Mouse (Mus musculus) hindbrain, embryonic 15.5 days (tissue): ENCODE measurements around the gene Ankdd1a. TPM values are rescaled to one million over a fixed set of nuclear protein-coding genes. Genes with fewer than 3 reads are reported as not detected.

Source experiments
- ATAC-seq: fragments of 200-750 bp; cut with Nextera tagmentation; 2 replicates; pipeline ENCODE4 v1.8.0; 2017; ENCODE audit warnings: low read depth, moderate number of reproducible peaks, moderate TSS enrichment; ENCODE audit not compliant: low FRiP score
- H3K27ac ChIP-seq: fragments of 300-500 bp; sonication (generic); replicated peaks from 2 replicates; pipeline ENCODE4 v1.5.1; 2015; ENCODE audit warnings: mild to moderate bottlenecking, inconsistent platforms
- H3K27me3 ChIP-seq: fragments of 300-500 bp; sonication (generic); 2 replicates; pipeline ENCODE4 v1.6.1; 2015; ENCODE audit warnings: control low read depth, inconsistent platforms
- H3K36me3 ChIP-seq: fragments of 300-500 bp; sonication (generic); 2 replicates; pipeline ENCODE4 v1.6.1; 2015; ENCODE audit warnings: control low read depth, inconsistent platforms
- H3K4me1 ChIP-seq: fragments of 300-500 bp; sonication (generic); replicated peaks from 2 replicates; pipeline ENCODE4 v1.6.1; 2015; ENCODE audit warnings: control low read depth, inconsistent platforms
- H3K4me2 ChIP-seq: fragments of 300-500 bp; sonication (generic); 2 replicates; pipeline ENCODE4 v1.6.1; 2015; ENCODE audit warnings: moderate library complexity, mild to moderate bottlenecking, inconsistent platforms
- H3K4me3 ChIP-seq: fragments of 300-500 bp; sonication (generic); 2 replicates; pipeline ENCODE4 v1.5.1; 2015; ENCODE audit warnings: mild to moderate bottlenecking, inconsistent platforms
- H3K9ac ChIP-seq: fragments of 300-500 bp; sonication (generic); 2 replicates; pipeline ENCODE4 v1.6.1; 2015; ENCODE audit warnings: inconsistent platforms
- H3K9me3 ChIP-seq: fragments of 300-500 bp; sonication (generic); 2 replicates; pipeline ENCODE4 v1.6.1; 2016; ENCODE audit warnings: control low read depth, inconsistent platforms
- WGBS: fragments of 180-500 bp; shearing (Covaris S2); methylation state at CpG from one replicate; pipeline ENCODE4 v1.1.7; 2015; 5-methylcytosine and 5-hydroxymethylcytosine counted together
- polyA plus RNA-seq: library from polyadenylated mRNA; unstranded; fragments of >200 nt; fragmentation: Nextera tagmentation; extraction: Ambion mirVana; gene quantifications from 2 replicates; pipeline ENCODE4 v1.2.1, GENCODE M21; 2015

Ankdd1a gene
- polyA plus RNA-seq, 1 experiment from 2014 or later: 1.3 TPM

GRCm38 (mm10) chr9:65525445-65526195 is 5.6 kb upstream of the Ankdd1a start:
- Histone ChIP-seq H3K4me2 (no peak overlapping the region), H3K4me1 (peaks cover 10% of the 10 kb centered on the region), H3K36me3 (no peaks in the 10 kb centered on the region), H3K9ac (no peak overlapping the region), H3K27me3 (no peaks in the 10 kb centered on the region), H3K4me3 (no peak overlapping the region), H3K9me3 (no peaks in the 10 kb centered on the region), H3K27ac (no peak overlapping the region)
- 82% methylated on average over 10 of the region's 10 CpGs for WGBS
- no peak for ATAC-seq

GRCm38 (mm10) chr9:65523611-65524364 is 3.8 kb upstream of the Ankdd1a start:
- peak overlapping the region; percentile 33 for H3K4me2 ChIP-seq
- H3K9ac ChIP-seq: no peak overlapping the region
- 26% methylated on average over 14 of the region's 14 CpGs for WGBS

GRCm38 (mm10) chr9:65520505-65520876 is 498 bp upstream of the Ankdd1a start:
- Histone ChIP-seq H3K4me2 (peak overlapping the region; percentile 70), H3K27ac (peak overlapping the region; percentile 83), H3K9me3 (no peaks in the 10 kb centered on the region), H3K4me3 (peak overlapping the region; percentile 41), H3K4me1 (peaks cover 22% of the 10 kb centered on the region), H3K27me3 (no peaks in the 10 kb centered on the region), H3K9ac (peak overlapping the region; percentile 50), H3K36me3 (no peaks in the 10 kb centered on the region)
- WGBS: 14% methylated on average over 11 of the region's 11 CpGs
- peak; percentile 46; the same call in 1 of the 2 replicates for ATAC-seq

More at GRCm38 (mm10) chr9:65523611-65524364, 3.8 kb upstream of the Ankdd1a start:
- peak; percentile 79 for ATAC-seq
- peaks cover 22% of the 10 kb centered on the region for H3K4me1 ChIP-seq
- H3K27me3 ChIP-seq: no peaks in the 10 kb centered on the region
- no peak overlapping the region for H3K4me3 ChIP-seq
- no peaks in the 10 kb centered on the region for H3K9me3 ChIP-seq
- H3K27ac ChIP-seq: no peak overlapping the region
- no peaks in the 10 kb centered on the region for H3K36me3 ChIP-seq

- no peaks in the 10 kb centered on the region for H3K27me3 ChIP-seq
- no peaks in the 10 kb centered on the region for H3K36me3 ChIP-seq
- no peak overlapping the region for H3K9ac ChIP-seq
- H3K4me1 ChIP-seq: peaks cover 8% of the 10 kb centered on the region
- H3K27ac ChIP-seq: no peak overlapping the region; the same call in 1 of the 2 replicates
- ATAC-seq: peak; percentile 65
- WGBS: 50% methylated on average over 3 of the region's 3 CpGs
- no peaks in the 10 kb centered on the region for H3K9me3 ChIP-seq
- no peak overlapping the region for H3K4me2 ChIP-seq
- no peak overlapping the region for H3K4me3 ChIP-seq
Measured at GRCm38 (mm10) chr9:65514851-65515261, 5.1 kb downstream of the Ankdd1a start.

GRCm38 (mm10) chr9:65514431-65514830 is 5.6 kb downstream of the Ankdd1a start:
- Histone ChIP-seq H3K4me3 (no peak overlapping the region), H3K36me3 (no peaks in the 10 kb centered on the region), H3K9me3 (no peaks in the 10 kb centered on the region), H3K27me3 (no peaks in the 10 kb centered on the region), H3K4me1 (0 out of 2 replicates have a peak, but pooled peaks cover 4% of the 10 kb centered on the region), H3K9ac (no peak overlapping the region), H3K27ac (no peak overlapping the region; the same call in 1 of the 2 replicates), H3K4me2 (no peak overlapping the region)
- 54% methylated on average over 8 of the region's 8 CpGs for WGBS
- peak; percentile 57 for ATAC-seq

GRCm38 (mm10) chr9:65512520-65512919 is 7.5 kb downstream of the Ankdd1a start:
- no peaks in the 10 kb centered on the region for H3K9me3 ChIP-seq
- no peak overlapping the region for H3K9ac ChIP-seq
- no peak overlapping the region for H3K27ac ChIP-seq
- no peak overlapping the region for H3K4me2 ChIP-seq
- H3K36me3 ChIP-seq: no peaks in the 10 kb centered on the region
- no peak overlapping the region for H3K4me3 ChIP-seq
- no peaks in the 10 kb centered on the region for H3K27me3 ChIP-seq
- 0 out of 2 replicates have a peak, but pooled peaks cover 3% of the 10 kb centered on the region for H3K4me1 ChIP-seq
- no peak for ATAC-seq
- WGBS: 93% methylated on average over 3 of the region's 3 CpGs

GRCm38 (mm10) chr9:65508449-65508848 is 11.5 kb downstream of the Ankdd1a start:
- ATAC-seq: no peak
- Histone ChIP-seq H3K4me2 (no peak overlapping the region), H3K27me3 (no peaks in the 10 kb centered on the region), H3K27ac (no peak overlapping the region), H3K36me3 (no peaks in the 10 kb centered on the region), H3K9ac (no peak overlapping the region), H3K4me1 (no peaks in the 10 kb centered on the region), H3K9me3 (no peaks in the 10 kb centered on the region), H3K4me3 (no peak overlapping the region)
- 71% methylated on average over 7 of the region's 7 CpGs for WGBS

GRCm38 (mm10) chr9:65502721-65503505 is 17.1 kb downstream of the Ankdd1a start:
- no peak overlapping the region for H3K27ac ChIP-seq
- no peaks in the 10 kb centered on the region for H3K27me3 ChIP-seq
- no peak overlapping the region for H3K4me2 ChIP-seq
- H3K9ac ChIP-seq: no peak overlapping the region
- no peak for ATAC-seq
- H3K4me1 ChIP-seq: no peaks in the 10 kb centered on the region
- H3K9me3 ChIP-seq: no peaks in the 10 kb centered on the region
- no peak overlapping the region for H3K4me3 ChIP-seq
- no peaks in the 10 kb centered on the region for H3K36me3 ChIP-seq
- WGBS: 80% methylated on average over 21 of the region's 21 CpGs

GRCm38 (mm10) chr9:65502146-65502545 is 17.8 kb downstream of the Ankdd1a start:
- Histone ChIP-seq H3K4me2 (no peak overlapping the region), H3K27ac (no peak overlapping the region), H3K9ac (no peak overlapping the region), H3K4me1 (no peaks in the 10 kb centered on the region), H3K9me3 (no peaks in the 10 kb centered on the region), H3K27me3 (no peaks in the 10 kb centered on the region), H3K36me3 (no peaks in the 10 kb centered on the region), H3K4me3 (no peak overlapping the region)
- WGBS: 60% methylated on average over 8 of the region's 8 CpGs
- ATAC-seq: no peak

GRCm38 (mm10) chr9:65492851-65493250 is 27.1 kb downstream of the Ankdd1a start:
- Histone ChIP-seq H3K9ac (no peak overlapping the region), H3K4me3 (no peak overlapping the region), H3K27ac (no peak overlapping the region), H3K4me1 (no peaks in the 10 kb centered on the region), H3K4me2 (no peak overlapping the region), H3K36me3 (no peaks in the 10 kb centered on the region; the same call in 1 of the 2 replicates), H3K9me3 (no peaks in the 10 kb centered on the region), H3K27me3 (no peaks in the 10 kb centered on the region)
- 88% methylated on average over 4 of the region's 4 CpGs for WGBS
- ATAC-seq: no peak

GRCm38 (mm10) chr9:65492351-65492750 is 27.6 kb downstream of the Ankdd1a start:
- Histone ChIP-seq H3K9ac (no peak overlapping the region), H3K4me2 (no peak overlapping the region), H3K9me3 (no peaks in the 10 kb centered on the region), H3K4me1 (no peaks in the 10 kb centered on the region), H3K27ac (no peak overlapping the region), H3K27me3 (no peaks in the 10 kb centered on the region), H3K4me3 (no peak overlapping the region), H3K36me3 (peaks cover 4% of the 10 kb centered on the region)
- WGBS: 88% methylated on average over 2 of the region's 2 CpGs
- no peak for ATAC-seq

GRCm38 (mm10) chr9:65491476-65491875 is 28.5 kb downstream of the Ankdd1a start:
- Histone ChIP-seq H3K27ac (no peak overlapping the region), H3K4me2 (no peak overlapping the region), H3K4me1 (no peaks in the 10 kb centered on the region), H3K4me3 (no peak overlapping the region), H3K27me3 (no peaks in the 10 kb centered on the region), H3K9ac (no peak overlapping the region), H3K36me3 (peaks cover 13% of the 10 kb centered on the region), H3K9me3 (no peaks in the 10 kb centered on the region)
- ATAC-seq: no peak
- 93% methylated on average over 3 of the region's 3 CpGs for WGBS
